Mouse (Mus musculus): ENCODE data around the gene Dnlz.

Gene Dnlz

GRCm38 (mm10) chr2:26300808-26301174 is 51.1 kb downstream of the Dnlz start:
- DNase-seq (ENCODE audit: extremely low read depth, insufficient read length, low spot score), result peak; percentile 53

GRCm38 (mm10) chr2:26300161-26300807 is 51.6 kb downstream of the Dnlz start:
- no peak for DNase-seq (ENCODE audit: extremely low read depth, insufficient read length, low spot score)

GRCm38 (mm10) chr2:26299336-26299735 is 52.6 kb downstream of the Dnlz start:
- DNase-seq (ENCODE audit: extremely low read depth, insufficient read length, low spot score), result no peak

GRCm38 (mm10) chr2:26298856-26299230 is 53.1 kb downstream of the Dnlz start:
- no peak for DNase-seq (ENCODE audit: extremely low read depth, insufficient read length, low spot score)

GRCm38 (mm10) chr2:26298208-26298855 is 53.6 kb downstream of the Dnlz start:
- peak; percentile 63 for DNase-seq (ENCODE audit: extremely low read depth, insufficient read length, low spot score)

All from 3134 (cell line).